Mouse (Mus musculus) embryonic facial prominence, embryonic 15.5 days (tissue): ENCODE data around the gene Il2. TPM values are rescaled to one million over a fixed set of nuclear protein-coding genes. Genes with fewer than 3 reads are reported as not detected.

Experiments
- polyA plus RNA-seq: library from polyadenylated mRNA; unstranded; fragments of >200 nt; fragmentation: Nextera tagmentation; extraction: Ambion mirVana; gene quantifications from 2 replicates; pipeline ENCODE4 v1.2.1, GENCODE M21; 2015

The Il2 gene
- polyA plus RNA-seq, 1 experiment from 2014 or later: 0.44 TPM

Other genes starting within 250 kb of the Il2 start
- gene Adad1, start 62.4 kb downstream of the Il2 start, polyA plus RNA-seq: 0.37 and 0.62 TPM in 2 replicates
- gene Il21, start 106.7 kb upstream of the Il2 start, polyA plus RNA-seq: not detected in 2 replicates
- 7.0 and 8.3 TPM in 2 replicates for gene Bbs12, start 186.6 kb upstream of the Il2 start, polyA plus RNA-seq
- 5.2 and 6.8 TPM in 2 replicates for gene Cetn4, start 186.7 kb upstream of the Il2 start, polyA plus RNA-seq
- 4.8 and 5.4 TPM in 2 replicates for gene Fgf2, start 222.4 kb upstream of the Il2 start, polyA plus RNA-seq